Mouse (Mus musculus): ENCODE results near the gene Ctns. TPM values are rescaled to one million over a fixed set of nuclear protein-coding genes. Genes with fewer than 3 reads are reported as not detected.
A peak's percentile ranks its signal among the peaks of the same experiment; 100 is the strongest.

Ctns gene
- polyA plus RNA-seq, 1 experiment from 2014 or later = 17.0 TPM

- WGBS = 93% methylated on average over 1 of the region's 1 CpGs
- no peaks in the 10 kb centered on the region for H3K36me3 ChIP-seq (ENCODE audit: poor library complexity, severe bottlenecking)
- H3K4me3 ChIP-seq = no peak overlapping the region
- no peak overlapping the region for H3K27ac ChIP-seq
- no peaks in the 10 kb centered on the region for H3K9me3 ChIP-seq (replicated peaks)
- no peak for ATAC-seq
- no peak overlapping the region for H3K4me2 ChIP-seq
- H3K9ac ChIP-seq = no peak overlapping the region
- no peaks in the 10 kb centered on the region for H3K27me3 ChIP-seq
- no peaks in the 10 kb centered on the region for H3K4me1 ChIP-seq
Observed at GRCm38 (mm10) chr11:73220651-73221050, 21.8 kb upstream of the Ctns start.

GRCm38 (mm10) chr11:73219671-73220070, 20.8 kb upstream of the Ctns start:
- no peak overlapping the region for H3K4me3 ChIP-seq
- no peak for ATAC-seq
- H3K4me2 ChIP-seq = no peak overlapping the region
- no peaks in the 10 kb centered on the region for H3K9me3 ChIP-seq (replicated peaks)
- no peak overlapping the region for H3K27ac ChIP-seq
- H3K36me3 ChIP-seq (ENCODE audit: poor library complexity, severe bottlenecking) = no peaks in the 10 kb centered on the region
- H3K27me3 ChIP-seq = no peaks in the 10 kb centered on the region
- 64% methylated on average over 2 of the region's 2 CpGs for WGBS
- no peaks in the 10 kb centered on the region for H3K4me1 ChIP-seq
- H3K9ac ChIP-seq = no peak overlapping the region

- no peak overlapping the region for H3K4me2 ChIP-seq
- H3K27me3 ChIP-seq = no peaks in the 10 kb centered on the region
- H3K9ac ChIP-seq = no peak overlapping the region
- no peak for ATAC-seq
- H3K4me1 ChIP-seq = no peaks in the 10 kb centered on the region
- no peaks in the 10 kb centered on the region for H3K36me3 ChIP-seq (ENCODE audit: poor library complexity, severe bottlenecking)
- H3K27ac ChIP-seq = no peak overlapping the region
- H3K4me3 ChIP-seq = no peak overlapping the region
- WGBS = 78% methylated on average over 3 of the region's 3 CpGs
- no peaks in the 10 kb centered on the region for H3K9me3 ChIP-seq (replicated peaks)
Observed at GRCm38 (mm10) chr11:73213956-73214355, 15.1 kb upstream of the Ctns start.

GRCm38 (mm10) chr11:73207621-73208020, 8.8 kb upstream of the Ctns start:
- H3K4me1 ChIP-seq = no peaks in the 10 kb centered on the region
- H3K9me3 ChIP-seq (replicated peaks) = no peaks in the 10 kb centered on the region
- WGBS = 89% methylated on average over 2 of the region's 2 CpGs
- H3K9ac ChIP-seq = no peak overlapping the region
- no peaks in the 10 kb centered on the region for H3K36me3 ChIP-seq (ENCODE audit: poor library complexity, severe bottlenecking)
- no peak overlapping the region for H3K4me2 ChIP-seq
- H3K27me3 ChIP-seq = no peaks in the 10 kb centered on the region
- H3K27ac ChIP-seq = no peak overlapping the region
- ATAC-seq = no peak
- no peak overlapping the region for H3K4me3 ChIP-seq

- no peaks in the 10 kb centered on the region for H3K4me1 ChIP-seq
- H3K4me3 ChIP-seq = no peak overlapping the region
- WGBS = 85% methylated on average over 7 of the region's 7 CpGs
- H3K4me2 ChIP-seq = no peak overlapping the region
- H3K27ac ChIP-seq = no peak overlapping the region
- no peaks in the 10 kb centered on the region for H3K9me3 ChIP-seq (replicated peaks)
- no peak for ATAC-seq
- H3K27me3 ChIP-seq = no peaks in the 10 kb centered on the region
- no peak overlapping the region for H3K9ac ChIP-seq
- no peaks in the 10 kb centered on the region for H3K36me3 ChIP-seq (ENCODE audit: poor library complexity, severe bottlenecking)
Observed at GRCm38 (mm10) chr11:73205194-73205593, 6.4 kb upstream of the Ctns start.

GRCm38 (mm10) chr11:73203895-73204294, 5.1 kb upstream of the Ctns start:
- no peak overlapping the region for H3K4me3 ChIP-seq
- H3K9ac ChIP-seq = no peak overlapping the region
- H3K9me3 ChIP-seq (replicated peaks) = no peaks in the 10 kb centered on the region
- no peaks in the 10 kb centered on the region for H3K36me3 ChIP-seq (ENCODE audit: poor library complexity, severe bottlenecking)
- no peak overlapping the region for H3K4me2 ChIP-seq
- peaks cover 6% of the 10 kb centered on the region for H3K4me1 ChIP-seq
- 88% methylated on average over 8 of the region's 8 CpGs for WGBS
- ATAC-seq = no peak
- no peak overlapping the region for H3K27ac ChIP-seq
- no peaks in the 10 kb centered on the region for H3K27me3 ChIP-seq

GRCm38 (mm10) chr11:73201597-73201996, 2.8 kb upstream of the Ctns start:
- H3K9ac ChIP-seq = no peak overlapping the region
- H3K4me3 ChIP-seq = no peak overlapping the region
- no peak overlapping the region for H3K4me2 ChIP-seq
- peaks cover 21% of the 10 kb centered on the region for H3K4me1 ChIP-seq
- H3K27me3 ChIP-seq = no peaks in the 10 kb centered on the region
- H3K27ac ChIP-seq = no peak overlapping the region
- ATAC-seq = no peak
- H3K9me3 ChIP-seq (replicated peaks) = no peaks in the 10 kb centered on the region
- WGBS = 37% methylated on average over 4 of the region's 4 CpGs
- no peaks in the 10 kb centered on the region for H3K36me3 ChIP-seq (ENCODE audit: poor library complexity, severe bottlenecking)

GRCm38 (mm10) chr11:73201021-73201420, 2.2 kb upstream of the Ctns start:
- no peak overlapping the region for H3K4me3 ChIP-seq
- H3K27me3 ChIP-seq = no peaks in the 10 kb centered on the region
- H3K36me3 ChIP-seq (ENCODE audit: poor library complexity, severe bottlenecking) = no peaks in the 10 kb centered on the region
- no peak overlapping the region for H3K9ac ChIP-seq
- WGBS = 68% methylated on average over 2 of the region's 2 CpGs
- no peaks in the 10 kb centered on the region for H3K9me3 ChIP-seq (replicated peaks)
- ATAC-seq = no peak
- H3K4me1 ChIP-seq = peaks cover 21% of the 10 kb centered on the region
- no peak overlapping the region for H3K4me2 ChIP-seq
- no peak overlapping the region for H3K27ac ChIP-seq

GRCm38 (mm10) chr11:73199879-73200278, 1.0 kb upstream of the Ctns start:
- Histone ChIP-seq H3K4me2 (peak overlapping the region; percentile 96), H3K9ac (peak overlapping the region; percentile 77), H3K27ac (no peak overlapping the region), H3K4me1 (peaks cover 21% of the 10 kb centered on the region), H3K27me3 (no peaks in the 10 kb centered on the region), H3K9me3 (replicated peaks) (no peaks in the 10 kb centered on the region), H3K4me3 (peak overlapping the region; percentile 66), H3K36me3 (ENCODE audit: poor library complexity, severe bottlenecking) (peaks cover 5% of the 10 kb centered on the region)
- no peak for ATAC-seq
- 4% methylated on average over 12 of the region's 12 CpGs for WGBS

- Histone ChIP-seq H3K4me2 (peak within 1 kb of the TSS; percentile 96), H3K4me3 (peak within 1 kb of the TSS; percentile 66), H3K27ac (no peak within 1 kb of the TSS), H3K4me1 (peaks cover 21% of the 10 kb centered on the region), H3K9ac (peak within 1 kb of the TSS; percentile 77), H3K27me3 (no peaks in the 10 kb centered on the region), H3K36me3 (ENCODE audit: poor library complexity, severe bottlenecking) (peaks cover 5% of the 10 kb centered on the region), H3K9me3 (replicated peaks) (no peaks in the 10 kb centered on the region)
- peak; percentile 98 for ATAC-seq
- WGBS = 0% methylated on average over 32 of the region's 32 CpGs
Observed at GRCm38 (mm10) chr11:73199230-73199712, 429 bp upstream of the Ctns start, which contains the start of gene Shpk. TSS of gene Shpk (plus strand) at chr11:73199460.

- peaks cover 21% of the 10 kb centered on the region for H3K4me1 ChIP-seq
Observed at GRCm38 (mm10) chr11:73198190-73198589, 652 bp downstream of the Ctns start.

GRCm38 (mm10) chr11:73194444-73194843, 4.4 kb downstream of the Ctns start:
- 78% methylated on average over 2 of the region's 2 CpGs for WGBS
- Histone ChIP-seq H3K4me2 (no peak overlapping the region), H3K27ac (no peak overlapping the region), H3K36me3 (ENCODE audit: poor library complexity, severe bottlenecking) (peaks cover 40% of the 10 kb centered on the region), H3K27me3 (no peaks in the 10 kb centered on the region), H3K9me3 (replicated peaks) (no peaks in the 10 kb centered on the region), H3K4me1 (peaks cover 16% of the 10 kb centered on the region), H3K9ac (no peak overlapping the region), H3K4me3 (no peak overlapping the region)
- no peak for ATAC-seq

More at GRCm38 (mm10) chr11:73198190-73198589, 652 bp downstream of the Ctns start:
- no peaks in the 10 kb centered on the region for H3K9me3 ChIP-seq (replicated peaks)
- no peak for ATAC-seq
- 9% methylated on average over 1 of the region's 1 CpGs for WGBS
- no peaks in the 10 kb centered on the region for H3K27me3 ChIP-seq
- H3K4me2 ChIP-seq = peak overlapping the region; percentile 96
- H3K36me3 ChIP-seq (ENCODE audit: poor library complexity, severe bottlenecking) = peaks cover 5% of the 10 kb centered on the region
- peak overlapping the region; percentile 77 for H3K9ac ChIP-seq
- H3K27ac ChIP-seq = no peak overlapping the region
- peak overlapping the region; percentile 66 for H3K4me3 ChIP-seq

GRCm38 (mm10) chr11:73193047-73193446, 5.8 kb downstream of the Ctns start:
- Histone ChIP-seq H3K9ac (no peak overlapping the region), H3K27me3 (no peaks in the 10 kb centered on the region), H3K4me3 (no peak overlapping the region), H3K9me3 (replicated peaks) (no peaks in the 10 kb centered on the region), H3K4me1 (peaks cover 10% of the 10 kb centered on the region), H3K27ac (no peak overlapping the region), H3K36me3 (ENCODE audit: poor library complexity, severe bottlenecking) (peaks cover 52% of the 10 kb centered on the region), H3K4me2 (no peak overlapping the region)
- WGBS = 79% methylated on average over 6 of the region's 6 CpGs
- no peak for ATAC-seq

Measured in forebrain, embryonic 13.5 days (tissue).